Mouse (Mus musculus) ES-Bruce4 (cell line): ENCODE results near the gene Scamp1.

Experiments used
- CTCF ChIP-seq: IDR thresholded peaks from one replicate; pipeline ENCODE4 v1.8.1; 2011; ENCODE audit warnings: low read depth, low read length
- POLR2A ChIP-seq: IDR thresholded peaks from one replicate; pipeline ENCODE4 v1.8.1; 2011; ENCODE audit warnings: low read length; ENCODE audit not compliant: insufficient read depth

- TF ChIP-seq CTCF: no peak
- TF ChIP-seq POLR2A: no peak
These were observed 53.8 kb downstream of the Scamp1 start for GRCm38 (mm10) chr13:94231871-94232270.
